Mouse (Mus musculus) cerebellum, adult 2 months (tissue): ENCODE measurements at regions not wholly inside any gene's neighbourhood (a gene's known extent, or its start where the extent isn't known, plus 50 kb on each side); places are given as distances from the start of the nearest gene placed in this dataset.
A peak's percentile ranks its signal among the peaks of the same experiment; 100 is the strongest.

Experiments
- DNase-seq, 2 experiments: peaks; one replicate each; pipeline ENCODE4 v3.0.0; 2021
- H3K27ac ChIP-seq: fragments of 200-500 bp; 2 replicates; pipeline ENCODE4 v1.5.1; 2012; ENCODE audit warnings: low read length, control low read depth, inconsistent platforms; ENCODE audit not compliant: insufficient read depth
- H3K27me3 ChIP-seq: fragments of 200-500 bp; 2 replicates; pipeline ENCODE4 v1.6.1; 2012; ENCODE audit warnings: inconsistent platforms, mild to moderate bottlenecking, low read length, moderate library complexity; ENCODE audit not compliant: control insufficient read depth, insufficient read depth
- H3K4me1 ChIP-seq: fragments of 200-500 bp; 2 replicates; pipeline ENCODE4 v1.6.1; 2011; ENCODE audit warnings: low read length; ENCODE audit not compliant: control insufficient read depth, insufficient read depth
- H3K4me3 ChIP-seq: fragments of 200-500 bp; replicated peaks from 2 replicates; pipeline ENCODE3; 2011; ENCODE audit warnings: mild to moderate bottlenecking, low read depth, low read length, control low read depth; ENCODE audit not compliant: insufficient read depth
- CTCF ChIP-seq: fragments of 200-500 bp; IDR thresholded peaks from 2 replicates; pipeline ENCODE4 v1.5.1; 2011; ENCODE audit warnings: low read depth, mild to moderate bottlenecking, control low read depth, low read length, moderate library complexity, borderline replicate concordance; ENCODE audit not compliant: insufficient read depth
- POLR2A ChIP-seq: fragments of 200-500 bp; IDR thresholded peaks from 2 replicates; pipeline ENCODE4 v1.6.1; 2011; ENCODE audit warnings: low read length, control low read depth, borderline replicate concordance; ENCODE audit not compliant: insufficient read depth
- WGBS: fragments of 180-500 bp; shearing (Covaris S2); methylation state at CpG from one replicate; pipeline ENCODE4 v1.1.7; 2018; 5-methylcytosine and 5-hydroxymethylcytosine counted together

- H3K4me3 ChIP-seq: no peak overlapping the region
- no peaks in the 10 kb centered on the region for H3K27me3 ChIP-seq
- DNase-seq: no peak
- peaks cover 7% of the 10 kb centered on the region for H3K4me1 ChIP-seq
- TF ChIP-seq CTCF: no peak
- no peak for TF ChIP-seq POLR2A
- no peak overlapping the region for H3K27ac ChIP-seq
- WGBS: 44% methylated on average over 2 of the region's 2 CpGs
Observed at GRCm38 (mm10) chr6:140890591-140890990, 161.5 kb downstream of the Gm11077 start.

GRCm38 (mm10) chr6:140894467-140894866 lies 165.4 kb downstream of the Gm11077 start:
- TF ChIP-seq POLR2A (no peak), CTCF (no peak)
- Histone ChIP-seq H3K27me3 (no peaks in the 10 kb centered on the region), H3K4me3 (no peak overlapping the region), H3K4me1 (peaks cover 10% of the 10 kb centered on the region), H3K27ac (no peak overlapping the region; the same call in 1 of the 2 replicates)
- DNase-seq: peak; percentile 72 to 90
- 12% methylated on average over 11 of the region's 11 CpGs for WGBS

GRCm38 (mm10) chr6:140895441-140895840 lies 166.4 kb downstream of the Gm11077 start:
- Histone ChIP-seq H3K27me3 (no peaks in the 10 kb centered on the region), H3K27ac (no peak overlapping the region), H3K4me3 (no peak overlapping the region), H3K4me1 (peaks cover 5% of the 10 kb centered on the region)
- WGBS: 57% methylated on average over 2 of the region's 2 CpGs
- DNase-seq: peak; percentile 41 to 43
- TF ChIP-seq POLR2A: no peak
- no peak for TF ChIP-seq CTCF

- TF ChIP-seq CTCF (no peak), POLR2A (no peak)
- 12% methylated on average over 8 of the region's 8 CpGs for WGBS
- Histone ChIP-seq H3K27me3 (no peaks in the 10 kb centered on the region), H3K27ac (no peak overlapping the region), H3K4me1 (peaks cover 5% of the 10 kb centered on the region), H3K4me3 (no peak overlapping the region)
- peak; percentile 26 to 28 for DNase-seq
Observed at GRCm38 (mm10) chr6:140897111-140897510, 168.0 kb downstream of the Gm11077 start.

- 53% methylated on average over 12 of the region's 12 CpGs for WGBS
- peak; percentile 55 to 64 for DNase-seq
- no peak for TF ChIP-seq POLR2A
- peak; percentile 64; the same call in 1 of the 2 replicates for TF ChIP-seq CTCF
- Histone ChIP-seq H3K27ac (no peak overlapping the region), H3K4me3 (no peak overlapping the region), H3K4me1 (no peaks in the 10 kb centered on the region), H3K27me3 (no peaks in the 10 kb centered on the region)
Observed at GRCm38 (mm10) chr6:140924319-140924981, 195.4 kb downstream of the Gm11077 start.

- Histone ChIP-seq H3K27me3 (no peaks in the 10 kb centered on the region), H3K4me1 (no peaks in the 10 kb centered on the region), H3K4me3 (no peak overlapping the region), H3K27ac (no peak overlapping the region)
- no peak for DNase-seq
- no peak for TF ChIP-seq POLR2A
- no peak for TF ChIP-seq CTCF
- WGBS: 71% methylated on average over 3 of the region's 3 CpGs
Observed at GRCm38 (mm10) chr6:140927616-140928015, 198.5 kb downstream of the Gm11077 start.

GRCm38 (mm10) chr6:140934286-140934685 lies 205.2 kb downstream of the Gm11077 start:
- no peak for TF ChIP-seq CTCF
- no peak for TF ChIP-seq POLR2A
- 44% methylated on average over 6 of the region's 6 CpGs for WGBS
- Histone ChIP-seq H3K4me1 (no peaks in the 10 kb centered on the region), H3K4me3 (no peak overlapping the region), H3K27me3 (no peaks in the 10 kb centered on the region), H3K27ac (no peak overlapping the region)
- DNase-seq: no peak

GRCm38 (mm10) chr6:140938025-140938424 lies 208.9 kb downstream of the Gm11077 start:
- TF ChIP-seq POLR2A: no peak
- no peak for TF ChIP-seq CTCF
- H3K27me3 ChIP-seq: no peaks in the 10 kb centered on the region
- no peaks in the 10 kb centered on the region for H3K4me1 ChIP-seq
- H3K27ac ChIP-seq: no peak overlapping the region
- DNase-seq: no peak
- H3K4me3 ChIP-seq: no peak overlapping the region
- WGBS: 71% methylated on average over 1 of the region's 1 CpGs
